Mouse (Mus musculus): ENCODE measurements around the gene Twist2. TPM values are rescaled to one million over a fixed set of nuclear protein-coding genes. Genes with fewer than 3 reads are reported as not detected.

The Twist2 gene
- polyA plus RNA-seq, 1 experiment from 2014 or later: not detected

DNA sequence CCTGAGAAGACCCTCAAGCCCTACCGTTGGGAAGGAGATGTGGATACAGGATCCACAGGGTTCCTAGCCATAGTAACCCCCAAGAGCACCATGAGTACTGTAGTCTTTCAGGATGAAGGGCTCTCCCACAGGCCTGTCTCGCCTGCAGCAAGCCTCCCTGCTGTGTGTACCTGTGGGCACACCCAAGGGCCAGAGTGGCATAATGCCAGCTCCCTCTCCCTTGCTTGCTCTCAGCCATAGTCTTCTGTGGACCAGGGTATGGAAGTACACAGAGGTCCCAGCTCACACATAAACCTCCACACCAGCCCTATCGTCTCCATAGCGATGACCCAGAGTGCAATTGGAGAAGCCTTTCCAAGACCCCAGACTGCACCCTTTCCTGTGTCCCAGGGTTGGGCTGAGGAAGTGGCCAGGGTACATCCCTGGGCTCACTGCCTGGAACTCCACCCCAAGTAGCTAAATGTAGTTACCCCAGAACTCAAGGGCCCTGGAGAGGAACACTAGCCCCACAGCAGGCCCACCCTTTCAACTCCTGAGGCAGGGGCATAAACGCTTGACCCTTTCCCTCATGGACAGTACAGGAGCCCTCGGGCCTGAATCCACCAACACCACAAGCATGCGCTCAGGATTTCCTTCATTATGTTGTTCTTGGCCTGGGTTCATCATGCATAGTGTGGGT, 73.9 kb downstream of the Twist2 start:
- no peak for ATAC-seq (ENCODE audit: low read depth)
- no peaks in the 10 kb centered on the region for H3K27me3 ChIP-seq (ENCODE audit: control insufficient read depth, insufficient read depth, low read depth, low read length)
- 62% methylated on average over 7 of the region's 7 CpGs for WGBS (ENCODE audit: insufficient replicate concordance)
- H3K36me3 ChIP-seq (ENCODE audit: control insufficient read depth, insufficient read depth): no peaks in the 10 kb centered on the region
- no peaks in the 10 kb centered on the region for H3K9me3 ChIP-seq (replicated peaks; ENCODE audit: control insufficient read depth, low read length)
- no peaks in the 10 kb centered on the region; the same call in 1 of the 2 replicates for H3K4me1 ChIP-seq (ENCODE audit: control insufficient read depth, low read depth, low read length)
- no peak overlapping the region for H3K4me3 ChIP-seq (ENCODE audit: low read depth, low read length)
- no peak overlapping the region for H3K4me2 ChIP-seq (ENCODE audit: low read depth, low read length)
- no peak overlapping the region for H3K9ac ChIP-seq (ENCODE audit: low read depth, low read length)
- H3K27ac ChIP-seq (ENCODE audit: low read length): no peak overlapping the region

DNA sequence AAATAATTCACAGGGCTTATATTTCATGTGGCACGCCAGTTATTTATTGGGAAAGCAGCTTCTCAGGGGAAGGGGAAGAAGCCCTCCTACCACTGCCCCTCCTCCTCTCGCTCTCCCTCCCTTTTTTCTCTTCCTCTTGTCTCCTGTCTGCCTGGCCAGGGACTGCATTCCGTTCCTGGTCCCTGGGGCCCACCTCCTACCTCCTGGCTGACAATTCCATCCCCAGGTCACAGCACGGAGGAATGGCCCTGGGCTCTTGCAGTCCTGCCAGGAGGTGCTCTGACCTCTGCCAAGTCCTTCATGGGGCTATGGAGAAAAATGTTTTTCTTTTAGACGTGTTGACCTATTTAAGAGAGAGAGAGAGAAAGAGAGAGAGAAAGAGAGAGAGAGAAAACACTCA, 77.4 kb downstream of the Twist2 start:
- Histone ChIP-seq H3K27me3 (ENCODE audit: control insufficient read depth, insufficient read depth, low read depth, low read length) (no peaks in the 10 kb centered on the region), H3K4me1 (ENCODE audit: control insufficient read depth, low read depth, low read length) (no peaks in the 10 kb centered on the region; the same call in 1 of the 2 replicates), H3K9me3 (replicated peaks; ENCODE audit: control insufficient read depth, low read length) (no peaks in the 10 kb centered on the region), H3K27ac (ENCODE audit: low read length) (no peak overlapping the region), H3K4me2 (ENCODE audit: low read depth, low read length) (no peak overlapping the region), H3K9ac (ENCODE audit: low read depth, low read length) (no peak overlapping the region), H3K36me3 (ENCODE audit: control insufficient read depth, insufficient read depth) (no peaks in the 10 kb centered on the region), H3K4me3 (ENCODE audit: low read depth, low read length) (no peak overlapping the region)
- WGBS (ENCODE audit: insufficient replicate concordance): 35% methylated on average over 4 of the region's 5 CpGs
- ATAC-seq (ENCODE audit: low read depth): no peak

DNA sequence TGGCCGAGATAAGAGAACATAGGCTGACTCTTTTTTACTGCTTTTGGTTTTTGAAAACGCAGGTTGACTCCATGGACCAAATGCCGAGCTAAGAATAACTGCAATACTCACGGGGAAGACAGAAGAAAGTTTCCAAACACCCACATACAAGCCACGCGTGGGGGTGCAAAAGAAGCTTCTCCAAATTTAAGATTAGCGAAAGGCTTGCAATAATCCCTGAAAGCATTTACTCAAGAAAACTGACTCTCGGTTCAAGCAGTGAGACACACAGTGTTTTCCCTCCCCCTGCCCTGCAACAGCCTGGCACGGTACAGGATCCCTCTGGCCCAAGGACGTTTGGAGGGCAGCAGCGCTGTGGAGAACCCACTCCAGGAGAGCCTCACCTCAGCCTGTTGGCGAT, 78.9 kb downstream of the Twist2 start:
- no peaks in the 10 kb centered on the region for H3K9me3 ChIP-seq (replicated peaks; ENCODE audit: control insufficient read depth, low read length)
- no peaks in the 10 kb centered on the region for H3K36me3 ChIP-seq (ENCODE audit: control insufficient read depth, insufficient read depth)
- H3K4me2 ChIP-seq (ENCODE audit: low read depth, low read length): no peak overlapping the region
- no peak overlapping the region for H3K4me3 ChIP-seq (ENCODE audit: low read depth, low read length)
- no peaks in the 10 kb centered on the region for H3K27me3 ChIP-seq (ENCODE audit: control insufficient read depth, insufficient read depth, low read depth, low read length)
- no peak for ATAC-seq (ENCODE audit: low read depth)
- H3K4me1 ChIP-seq (ENCODE audit: control insufficient read depth, low read depth, low read length): no peaks in the 10 kb centered on the region; the same call in 1 of the 2 replicates
- no peak overlapping the region for H3K27ac ChIP-seq (ENCODE audit: low read length)
- WGBS (ENCODE audit: insufficient replicate concordance): 70% methylated on average over 12 of the region's 12 CpGs
- no peak overlapping the region for H3K9ac ChIP-seq (ENCODE audit: low read depth, low read length)

DNA sequence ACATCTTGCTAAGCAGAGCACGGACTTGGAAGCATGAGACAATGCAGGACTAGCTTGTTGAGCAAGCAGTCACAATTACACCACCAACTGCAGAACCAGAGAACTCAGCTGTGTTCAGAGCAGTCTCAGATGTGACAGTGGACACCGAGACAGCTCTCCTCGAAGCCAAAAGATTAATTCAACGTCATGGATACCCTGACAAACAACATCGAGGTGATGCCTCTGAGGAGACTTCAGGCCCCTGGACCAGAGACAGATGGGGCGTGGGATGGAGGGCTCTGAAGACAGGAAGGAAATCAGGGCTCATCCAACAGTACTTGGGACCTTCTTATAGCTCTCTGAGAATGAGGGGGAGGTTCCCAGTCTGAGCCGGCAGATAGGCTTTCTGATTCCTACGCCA, 79.6 kb downstream of the Twist2 start:
- H3K9me3 ChIP-seq (replicated peaks; ENCODE audit: control insufficient read depth, low read length): no peaks in the 10 kb centered on the region
- no peak overlapping the region for H3K27ac ChIP-seq (ENCODE audit: low read length)
- 54% methylated on average over 8 of the region's 8 CpGs for WGBS (ENCODE audit: insufficient replicate concordance)
- H3K4me2 ChIP-seq (ENCODE audit: low read depth, low read length): no peak overlapping the region
- H3K4me3 ChIP-seq (ENCODE audit: low read depth, low read length): no peak overlapping the region
- no peak overlapping the region for H3K9ac ChIP-seq (ENCODE audit: low read depth, low read length)
- no peaks in the 10 kb centered on the region for H3K36me3 ChIP-seq (ENCODE audit: control insufficient read depth, insufficient read depth)
- H3K27me3 ChIP-seq (ENCODE audit: control insufficient read depth, insufficient read depth, low read depth, low read length): no peaks in the 10 kb centered on the region
- no peak for ATAC-seq (ENCODE audit: low read depth)
- no peaks in the 10 kb centered on the region; the same call in 1 of the 2 replicates for H3K4me1 ChIP-seq (ENCODE audit: control insufficient read depth, low read depth, low read length)

DNA sequence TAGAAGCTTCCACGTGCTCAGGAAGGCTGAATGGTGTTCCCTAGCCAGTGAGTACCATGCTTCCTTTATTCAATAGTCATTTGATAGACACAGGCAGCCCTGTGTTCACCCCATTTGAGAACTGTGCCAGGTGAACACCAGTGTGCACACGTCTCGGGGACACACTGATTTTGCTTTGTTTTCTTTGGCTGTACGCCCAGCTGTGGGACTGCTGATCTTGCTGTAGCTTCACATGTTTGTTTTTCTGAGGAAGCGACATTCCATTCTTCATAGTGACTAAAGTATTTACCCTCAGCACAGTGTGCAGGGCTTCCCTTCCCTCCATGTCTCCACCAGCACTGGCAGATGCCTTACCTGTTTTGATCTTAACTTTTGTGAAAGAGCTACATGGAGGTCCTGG, 81.9 kb downstream of the Twist2 start:
- Histone ChIP-seq H3K4me1 (ENCODE audit: control insufficient read depth, low read depth, low read length) (no peaks in the 10 kb centered on the region; the same call in 1 of the 2 replicates), H3K27me3 (ENCODE audit: control insufficient read depth, insufficient read depth, low read depth, low read length) (no peaks in the 10 kb centered on the region), H3K4me3 (ENCODE audit: low read depth, low read length) (no peak overlapping the region), H3K27ac (ENCODE audit: low read length) (peak overlapping the region; percentile 70; the same call in 1 of the 2 replicates), H3K36me3 (ENCODE audit: control insufficient read depth, insufficient read depth) (no peaks in the 10 kb centered on the region), H3K4me2 (ENCODE audit: low read depth, low read length) (no peak overlapping the region), H3K9ac (ENCODE audit: low read depth, low read length) (no peak overlapping the region), H3K9me3 (replicated peaks; ENCODE audit: control insufficient read depth, low read length) (no peaks in the 10 kb centered on the region)
- ATAC-seq (ENCODE audit: low read depth): peak; percentile 92
- WGBS (ENCODE audit: insufficient replicate concordance): 42% methylated on average over 5 of the region's 5 CpGs

DNA sequence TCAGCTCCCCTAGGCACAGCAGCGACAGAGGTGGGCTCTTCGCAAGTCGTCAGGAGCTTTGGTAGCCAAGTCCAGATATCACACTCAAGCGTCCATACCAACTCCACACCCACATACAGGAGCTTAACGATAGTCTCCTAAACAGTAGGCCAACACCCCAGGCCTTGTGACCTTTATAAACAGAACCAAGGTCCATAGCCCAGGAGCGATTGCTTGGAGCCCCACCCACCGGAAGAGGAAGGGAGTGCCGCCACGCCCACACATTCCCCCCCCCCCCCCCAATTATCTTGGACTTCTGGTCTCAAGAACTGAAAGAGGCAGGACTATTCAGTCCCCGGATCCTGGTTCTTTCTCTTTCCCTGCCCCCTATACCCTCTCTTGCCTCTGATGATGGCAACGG, 92.3 kb downstream of the Twist2 start:
- 74% methylated on average over 11 of the region's 11 CpGs for WGBS (ENCODE audit: insufficient replicate concordance)
- H3K27me3 ChIP-seq (ENCODE audit: control insufficient read depth, insufficient read depth, low read depth, low read length): no peaks in the 10 kb centered on the region

DNA sequence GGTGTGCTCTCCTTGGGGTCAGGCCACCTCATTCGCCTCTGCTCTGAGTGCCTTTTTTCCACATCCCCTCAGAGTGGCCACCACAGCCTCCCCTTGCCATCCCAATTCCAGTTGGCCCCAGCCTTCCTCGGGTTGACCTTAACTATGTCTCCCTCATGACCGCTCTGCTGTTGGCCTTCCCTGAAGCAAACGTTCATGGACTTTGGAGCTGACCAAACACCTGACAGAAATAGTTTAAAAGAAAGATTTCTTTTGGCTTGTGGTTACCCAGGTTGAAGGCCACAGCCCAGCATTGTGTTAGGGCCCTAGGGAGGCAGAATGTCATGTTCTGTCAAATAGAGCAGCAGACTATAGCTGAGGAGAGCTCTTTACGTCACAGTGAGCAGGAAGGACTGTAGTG, 93.0 kb downstream of the Twist2 start:
- 58% methylated on average over 5 of the region's 5 CpGs for WGBS (ENCODE audit: insufficient replicate concordance)
- Histone ChIP-seq H3K27ac (ENCODE audit: low read length) (no peak overlapping the region), H3K9me3 (replicated peaks; ENCODE audit: control insufficient read depth, low read length) (no peaks in the 10 kb centered on the region), H3K4me3 (ENCODE audit: low read depth, low read length) (no peak overlapping the region), H3K4me1 (ENCODE audit: control insufficient read depth, low read depth, low read length) (no peaks in the 10 kb centered on the region), H3K27me3 (ENCODE audit: control insufficient read depth, insufficient read depth, low read depth, low read length) (no peaks in the 10 kb centered on the region), H3K36me3 (ENCODE audit: control insufficient read depth, insufficient read depth) (no peaks in the 10 kb centered on the region), H3K4me2 (ENCODE audit: low read depth, low read length) (no peak overlapping the region), H3K9ac (ENCODE audit: low read depth, low read length) (no peak overlapping the region)
- no peak for ATAC-seq (ENCODE audit: low read depth)

More for the DNA sequence above, 92.3 kb downstream of the Twist2 start:
- Histone ChIP-seq H3K36me3 (ENCODE audit: control insufficient read depth, insufficient read depth) (no peaks in the 10 kb centered on the region), H3K9ac (ENCODE audit: low read depth, low read length) (no peak overlapping the region), H3K9me3 (replicated peaks; ENCODE audit: control insufficient read depth, low read length) (no peaks in the 10 kb centered on the region), H3K4me1 (ENCODE audit: control insufficient read depth, low read depth, low read length) (no peaks in the 10 kb centered on the region), H3K27ac (ENCODE audit: low read length) (no peak overlapping the region), H3K4me2 (ENCODE audit: low read depth, low read length) (no peak overlapping the region), H3K4me3 (ENCODE audit: low read depth, low read length) (no peak overlapping the region)
- ATAC-seq (ENCODE audit: low read depth): no peak

DNA sequence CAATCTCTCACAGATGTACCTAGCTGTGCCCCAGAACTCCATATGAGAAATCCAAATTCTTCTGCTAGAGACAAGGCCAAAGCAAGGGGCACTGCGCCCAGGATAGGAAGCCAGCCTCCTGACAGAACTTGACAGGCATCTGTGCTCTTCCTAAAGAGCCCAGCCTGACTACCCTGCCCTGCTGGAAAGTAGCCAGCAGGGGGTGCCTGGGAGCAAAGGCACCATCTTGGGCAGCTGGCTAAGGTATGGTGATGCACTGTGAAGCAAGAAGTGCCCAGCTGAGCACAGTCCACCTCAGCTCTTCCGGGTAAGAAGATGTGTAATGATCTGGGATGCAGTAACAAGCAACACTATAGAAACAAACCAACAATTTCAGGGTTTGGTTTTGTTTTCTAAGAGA, 95.8 kb downstream of the Twist2 start:
- H3K9me3 ChIP-seq (replicated peaks; ENCODE audit: control insufficient read depth, low read length): no peaks in the 10 kb centered on the region
- no peaks in the 10 kb centered on the region for H3K4me1 ChIP-seq (ENCODE audit: control insufficient read depth, low read depth, low read length)
- no peak for ATAC-seq (ENCODE audit: low read depth)
- H3K9ac ChIP-seq (ENCODE audit: low read depth, low read length): no peak overlapping the region
- no peaks in the 10 kb centered on the region for H3K36me3 ChIP-seq (ENCODE audit: control insufficient read depth, insufficient read depth)
- H3K4me3 ChIP-seq (ENCODE audit: low read depth, low read length): no peak overlapping the region
- WGBS (ENCODE audit: insufficient replicate concordance): 72% methylated on average over 2 of the region's 2 CpGs
- no peaks in the 10 kb centered on the region for H3K27me3 ChIP-seq (ENCODE audit: control insufficient read depth, insufficient read depth, low read depth, low read length)
- H3K4me2 ChIP-seq (ENCODE audit: low read depth, low read length): no peak overlapping the region
- no peak overlapping the region for H3K27ac ChIP-seq (ENCODE audit: low read length)

Data from liver, embryonic 16.5 days (tissue).